Mouse (Mus musculus) thymus, postnatal 10 days (tissue): Measurements from ENCODE around the gene Arhgap17.

Experiments
- DNase-seq, 2 experiments: peaks; one replicate each; pipeline ENCODE4 v3.0.0; 2021; ENCODE audit warnings: low spot score in 2 of 2

Gene Arhgap17

GRCm38 (mm10) chr7:123287903-123288302 is 81.8 kb downstream of the Arhgap17 start:
- no peak for DNase-seq

- no peak for DNase-seq
Observed at GRCm38 (mm10) chr7:123285896-123286295, 83.8 kb downstream of the Arhgap17 start.

GRCm38 (mm10) chr7:123283826-123284225 is 85.9 kb downstream of the Arhgap17 start:
- no peak for DNase-seq

- DNase-seq = no peak
Observed at GRCm38 (mm10) chr7:123279797-123280196, 89.9 kb downstream of the Arhgap17 start.

- DNase-seq = no peak
Observed at GRCm38 (mm10) chr7:123276568-123276967, 93.1 kb downstream of the Arhgap17 start.

- DNase-seq = no peak
Observed at GRCm38 (mm10) chr7:123273056-123273455, 96.7 kb downstream of the Arhgap17 start.

- DNase-seq = no peak
Observed at GRCm38 (mm10) chr7:123258103-123258502, 111.6 kb downstream of the Arhgap17 start.

- DNase-seq = no peak
Observed at GRCm38 (mm10) chr7:123254196-123254970, 115.3 kb downstream of the Arhgap17 start.

GRCm38 (mm10) chr7:123253396-123253795 is 116.3 kb downstream of the Arhgap17 start:
- no peak for DNase-seq

GRCm38 (mm10) chr7:123251343-123251742 is 118.4 kb downstream of the Arhgap17 start:
- no peak for DNase-seq

- DNase-seq = no peak
Observed at GRCm38 (mm10) chr7:123248166-123248565, 121.5 kb downstream of the Arhgap17 start.

- DNase-seq = no peak
Observed at GRCm38 (mm10) chr7:123246504-123247084, 123.1 kb downstream of the Arhgap17 start.

- DNase-seq = no peak
Observed at GRCm38 (mm10) chr7:123244833-123245232, 124.9 kb downstream of the Arhgap17 start.

- no peak for DNase-seq
Observed at GRCm38 (mm10) chr7:123242241-123242640, 127.5 kb downstream of the Arhgap17 start.

- DNase-seq = no peak
Observed at GRCm38 (mm10) chr7:123240064-123240463, 129.7 kb downstream of the Arhgap17 start.

- DNase-seq = no peak
Observed at GRCm38 (mm10) chr7:123238621-123239020, 131.1 kb downstream of the Arhgap17 start.

- peak in 1 of 2 experiments; percentile 18 for DNase-seq
Observed at GRCm38 (mm10) chr7:123235449-123235848, 134.3 kb downstream of the Arhgap17 start.
